Mouse (Mus musculus) MEL (cell line): ENCODE measurements around the gene Plk3. TPM values are rescaled to one million over a fixed set of nuclear protein-coding genes. Genes with fewer than 3 reads are reported as not detected.

Experiments
- DNase-seq: peaks from one replicate; pipeline ENCODE4 v3.0.0; 2011; ENCODE audit warnings: low read depth, low spot score
- H3K27ac ChIP-seq: 2 replicates; pipeline ENCODE4 v1.5.1; 2012; ENCODE audit warnings: low read depth, mild to moderate bottlenecking, control low read depth, low read length, moderate library complexity; ENCODE audit not compliant: control insufficient read depth
- H3K27me3 ChIP-seq, 2 experiments: fragments of 150-350 bp in 1 of 2; sonication (generic) in 1 of 2; 2 replicates each; pipeline ENCODE4 v1.6.1; 2012; ENCODE audit warnings: low read length in 2 of 2, mild to moderate bottlenecking in 2 of 2, improper control_type of control experiment in 1 of 2, moderate library complexity in 1 of 2; ENCODE audit not compliant: insufficient read depth in 2 of 2, control insufficient read depth in 1 of 2
- H3K36me3 ChIP-seq, 2 experiments: 2 replicates each; pipeline ENCODE4 v1.6.1; 2012 to 2014; ENCODE audit warnings: low read length in 2 of 2, improper control_type of control experiment in 1 of 2, inconsistent platforms in 1 of 2, mild to moderate bottlenecking in 1 of 2; ENCODE audit not compliant: insufficient read depth in 2 of 2, control insufficient read depth in 1 of 2
- H3K4me1 ChIP-seq, 2 experiments: fragments of 150-350 bp in 1 of 2; sonication (generic) in 1 of 2; 2 replicates each; pipeline ENCODE4 v1.6.1; 2012; ENCODE audit warnings: low read length in 2 of 2, improper control_type of control experiment in 1 of 2, mild to moderate bottlenecking in 1 of 2; ENCODE audit not compliant: insufficient read depth in 2 of 2, control insufficient read depth in 1 of 2
- H3K4me3 ChIP-seq, 2 experiments: fragments of 150-350 bp in 1 of 2; sonication (generic) in 1 of 2; 2 replicates each; pipeline ENCODE4 v1.5.1; 2012; ENCODE audit warnings: low read depth in 2 of 2, low read length in 2 of 2, mild to moderate bottlenecking in 2 of 2, moderate library complexity in 2 of 2, control low read depth in 1 of 2, improper control_type of control experiment in 1 of 2; ENCODE audit not compliant: control insufficient read depth in 1 of 2, insufficient read depth in 1 of 2
- H3K79me2 ChIP-seq: 2 replicates; pipeline ENCODE4 v1.6.1; 2012; ENCODE audit warnings: mild to moderate bottlenecking, low read length, moderate library complexity; ENCODE audit not compliant: control insufficient read depth, poor library complexity, insufficient read depth
- H3K9ac ChIP-seq: 2 replicates; pipeline ENCODE4 v1.6.1; 2012; ENCODE audit warnings: low read depth, mild to moderate bottlenecking, control low read depth, low read length, moderate library complexity; ENCODE audit not compliant: control insufficient read depth, poor library complexity, severe bottlenecking
- H3K9me3 ChIP-seq: fragments of 150-350 bp; sonication (generic); replicated peaks from 2 replicates; pipeline ENCODE4 v1.6.1; 2012; ENCODE audit warnings: mild to moderate bottlenecking, low read length, improper control_type of control experiment, moderate library complexity; ENCODE audit not compliant: insufficient read depth
- BHLHE40 ChIP-seq: IDR thresholded peaks from 2 replicates; pipeline ENCODE4 v1.6.1; 2012; ENCODE audit warnings: low read depth, mild to moderate bottlenecking, inconsistent platforms, low read length, improper control_type of control experiment, borderline replicate concordance
- CHD2 ChIP-seq: IDR thresholded peaks from 2 replicates; pipeline ENCODE4 v1.6.1; 2011; ENCODE audit warnings: low read length, improper control_type of control experiment
- CTCF ChIP-seq, 3 experiments: IDR thresholded peaks in 2 of 3; conservative IDR thresholded peaks in 1 of 3; 2 replicates each; pipeline ENCODE4 v1.5.1; 2011 to 2012; ENCODE audit warnings: low read length in 3 of 3, low read depth in 2 of 3, mild to moderate bottlenecking in 2 of 3, improper control_type of control experiment in 1 of 3, inconsistent platforms in 1 of 3, mixed read lengths in 1 of 3, moderate library complexity in 1 of 3; ENCODE audit not compliant: control insufficient read depth in 1 of 3, insufficient read depth in 1 of 3, poor library complexity in 1 of 3, severe bottlenecking in 1 of 3
- E2F4 ChIP-seq: IDR thresholded peaks from 2 replicates; pipeline ENCODE4 v1.6.1; 2011; ENCODE audit warnings: low read depth, low read length, improper control_type of control experiment, borderline replicate concordance
- EP300 ChIP-seq, 2 experiments: IDR thresholded peaks; 2 replicates each; pipeline ENCODE4 v1.6.1; 2011; ENCODE audit warnings: improper control_type of control experiment in 2 of 2, low read length in 2 of 2, low read depth in 1 of 2, mild to moderate bottlenecking in 1 of 2
- GATA1 ChIP-seq: IDR thresholded peaks from 2 replicates; pipeline ENCODE4 v1.6.1; 2011; ENCODE audit warnings: low read depth, low read length, improper control_type of control experiment
- HCFC1 ChIP-seq: IDR thresholded peaks from 2 replicates; pipeline ENCODE4 v1.6.1; 2012; ENCODE audit warnings: low read depth, mild to moderate bottlenecking, inconsistent platforms, low read length, improper control_type of control experiment, moderate library complexity
- JUND ChIP-seq: IDR thresholded peaks from 2 replicates; pipeline ENCODE4 v1.6.1; 2011; ENCODE audit warnings: low read depth, mild to moderate bottlenecking, improper control_type of control experiment, low read length
- MAFK ChIP-seq: IDR thresholded peaks from 2 replicates; pipeline ENCODE4 v1.6.1; 2011; ENCODE audit warnings: low read depth, mild to moderate bottlenecking, low read length, improper control_type of control experiment, borderline replicate concordance
- MAZ ChIP-seq: IDR thresholded peaks from 2 replicates; pipeline ENCODE4 v1.6.1; 2012; ENCODE audit warnings: low read depth, mild to moderate bottlenecking, inconsistent platforms, low read length, improper control_type of control experiment
- MEF2A ChIP-seq: IDR thresholded peaks from 2 replicates; pipeline ENCODE4 v1.6.1; 2014; ENCODE audit warnings: low read depth, mild to moderate bottlenecking, inconsistent platforms, low read length, improper control_type of control experiment; ENCODE audit not compliant: poor library complexity, insufficient replicate concordance, severe bottlenecking; ENCODE audit errors: extremely low read depth
- MXI1 ChIP-seq: IDR thresholded peaks from 2 replicates; pipeline ENCODE4 v1.6.1; 2011; ENCODE audit warnings: mild to moderate bottlenecking, low read depth, low read length, improper control_type of control experiment
- MYB ChIP-seq: IDR thresholded peaks from 2 replicates; pipeline ENCODE4 v1.6.1; 2011; ENCODE audit warnings: mild to moderate bottlenecking, low read depth, low read length, improper control_type of control experiment
- MYC ChIP-seq: IDR thresholded peaks from 2 replicates; pipeline ENCODE4 v1.6.1; 2011; ENCODE audit warnings: low read depth, mild to moderate bottlenecking, low read length, improper control_type of control experiment, moderate library complexity
- NELFE ChIP-seq: IDR thresholded peaks from 2 replicates; pipeline ENCODE4 v1.6.1; 2011; ENCODE audit warnings: low read depth, low read length, improper control_type of control experiment
- NRF1 ChIP-seq: IDR thresholded peaks from 2 replicates; pipeline ENCODE4 v1.6.1; 2014; ENCODE audit warnings: low read depth, mild to moderate bottlenecking, inconsistent platforms, low read length, improper control_type of control experiment, moderate library complexity; ENCODE audit not compliant: poor library complexity, insufficient read depth, severe bottlenecking
- POLR2A ChIP-seq, 2 experiments: IDR thresholded peaks; 2 replicates each; pipeline ENCODE4 v1.6.1; 2011 to 2012; ENCODE audit warnings: low read length in 2 of 2, mild to moderate bottlenecking in 2 of 2, control low read depth in 1 of 2, improper control_type of control experiment in 1 of 2, low read depth in 1 of 2, moderate library complexity in 1 of 2; ENCODE audit not compliant: control insufficient read depth in 1 of 2, insufficient read depth in 1 of 2, poor library complexity in 1 of 2
- RAD21 ChIP-seq: IDR thresholded peaks from 2 replicates; pipeline ENCODE4 v1.6.1; 2011; ENCODE audit warnings: mild to moderate bottlenecking, low read depth, low read length, improper control_type of control experiment
- RCOR1 ChIP-seq: IDR thresholded peaks from 2 replicates; pipeline ENCODE4 v1.6.1; 2012; ENCODE audit warnings: low read depth, mild to moderate bottlenecking, inconsistent platforms, low read length, improper control_type of control experiment
- SIN3A ChIP-seq: IDR thresholded peaks from 2 replicates; pipeline ENCODE4 v1.6.1; 2012; ENCODE audit warnings: low read length, improper control_type of control experiment, inconsistent platforms
- SMC3 ChIP-seq: IDR thresholded peaks from 2 replicates; pipeline ENCODE4 v1.6.1; 2011; ENCODE audit warnings: low read depth, low read length, improper control_type of control experiment
- TBP ChIP-seq: IDR thresholded peaks from 2 replicates; pipeline ENCODE4 v1.8.0; 2011; ENCODE audit warnings: low read depth, low read length, improper control_type of control experiment
- TCF12 ChIP-seq: IDR thresholded peaks from 2 replicates; pipeline ENCODE4 v1.6.1; 2014; ENCODE audit warnings: low read depth, mild to moderate bottlenecking, inconsistent platforms, low read length, improper control_type of control experiment, moderate library complexity
- UBTF ChIP-seq: IDR thresholded peaks from 2 replicates; pipeline ENCODE4 v1.6.1; 2012; ENCODE audit warnings: low read depth, mild to moderate bottlenecking, inconsistent platforms, low read length, improper control_type of control experiment, moderate library complexity, borderline replicate concordance; ENCODE audit not compliant: insufficient read depth
- USF1 ChIP-seq: IDR thresholded peaks from 2 replicates; pipeline ENCODE4 v1.6.1; 2014; ENCODE audit warnings: low read depth, mild to moderate bottlenecking, inconsistent platforms, low read length, improper control_type of control experiment, moderate library complexity
- USF2 ChIP-seq, 2 experiments: IDR thresholded peaks; 2 replicates each; pipeline ENCODE4 v1.6.1; 2011 to 2012; ENCODE audit warnings: improper control_type of control experiment in 2 of 2, low read length in 2 of 2, borderline replicate concordance in 1 of 2, inconsistent platforms in 1 of 2, low read depth in 1 of 2, mild to moderate bottlenecking in 1 of 2; ENCODE audit not compliant: insufficient read depth in 1 of 2
- ZC3H11A ChIP-seq: IDR thresholded peaks from 2 replicates; pipeline ENCODE4 v1.6.1; 2012; ENCODE audit warnings: low read depth, mild to moderate bottlenecking, inconsistent platforms, low read length, improper control_type of control experiment
- ZKSCAN1 ChIP-seq: IDR thresholded peaks from 2 replicates; pipeline ENCODE4 v1.6.1; 2012; ENCODE audit warnings: low read depth, mild to moderate bottlenecking, inconsistent platforms, low read length, improper control_type of control experiment, moderate library complexity
- ZMIZ1 ChIP-seq: IDR thresholded peaks from 2 replicates; pipeline ENCODE4 v1.6.1; 2012; ENCODE audit warnings: low read depth, mild to moderate bottlenecking, inconsistent platforms, low read length, improper control_type of control experiment, moderate library complexity
- ZNF384 ChIP-seq: IDR thresholded peaks from 2 replicates; pipeline ENCODE4 v1.6.1; 2012; ENCODE audit warnings: low read depth, mild to moderate bottlenecking, inconsistent platforms, low read length, improper control_type of control experiment
- polyA plus RNA-seq, 2 experiments: library from polyadenylated mRNA; stranded (reverse) in 1 of 2; unstranded in 1 of 2; fragments of >175 nt in 1 of 2; fragments of >200 nt in 1 of 2; gene quantifications; 2 replicates each; pipeline versions ENCODE4 v1.2.1 to v1.2.4; 2012; ENCODE audit warnings: low replicate concordance in 2 of 2, low read depth in 1 of 2; ENCODE audit not compliant: insufficient read length in 2 of 2, insufficient read depth in 1 of 2, missing spikeins in 1 of 2
- total RNA-seq: library from RNA; depleted of rRNA; stranded (reverse); fragments of 300-350 nt; gene quantifications from 2 replicates; pipeline ENCODE4 v1.2.3, GENCODE M21; 2012

Gene Plk3
- total and polyA plus RNA-seq, 3 experiments, result 5.3 to 13.8 TPM; not detected in 1

DNA sequence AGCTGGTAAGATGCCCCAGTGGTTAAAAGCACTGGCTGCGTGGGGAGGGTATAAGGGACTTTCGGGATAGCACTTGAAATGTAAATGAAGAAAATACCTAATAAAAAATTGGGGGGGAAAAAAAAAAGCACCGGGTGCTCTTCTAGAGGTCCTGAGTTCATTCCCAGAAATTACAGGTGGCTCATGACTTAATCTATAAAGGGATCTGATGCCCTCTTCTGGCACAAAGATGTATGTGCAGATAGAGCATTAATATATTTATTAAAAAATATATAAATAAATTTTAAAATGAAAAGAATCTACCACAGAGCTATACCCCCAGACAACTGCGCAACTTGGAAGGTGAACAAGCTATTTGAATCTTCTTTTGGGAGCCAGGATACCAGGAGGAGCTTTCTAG is 6.8 kb upstream of the Plk3 start:
- H3K79me2 ChIP-seq, result no peaks in the 10 kb centered on the region; the same call in 1 of the 2 replicates
- peaks cover 5 to 13% of the 10 kb centered on the region in 2 experiments for H3K4me1 ChIP-seq
- peak; percentile 44 for DNase-seq
- TF ChIP-seq ZNF384 (peak; percentile 47), CTCF (IDR thresholded peaks at IDR 0.05 in 2 of 3, conservative IDR thresholded peaks at IDR 0.05 in 1 of 3; ENCODE audit: control insufficient read depth in 1 of 3, insufficient read depth in 1 of 3, low read depth in 2 of 3, low read length in 3 of 3, poor library complexity in 1 of 3, severe bottlenecking in 1 of 3) (peak in 2 of 3 experiments; percentile 5 to 52; a peak in 3 of 6 replicates), MAFK (no peak), MYB (no peak), ZC3H11A (peak; percentile 28), RAD21 (peak; percentile 64), SMC3 (peak; percentile 35; the same call in 1 of the 2 replicates)
- no peak overlapping the region for H3K9ac ChIP-seq
- no peaks in the 10 kb centered on the region for H3K9me3 ChIP-seq
- peaks cover 0 to 4% of the 10 kb centered on the region in 2 experiments; a peak in 2 of 4 replicates for H3K36me3 ChIP-seq
- no peak overlapping the region for H3K27ac ChIP-seq
- no peak overlapping the region for H3K4me3 ChIP-seq
- H3K27me3 ChIP-seq, result no peaks in the 10 kb centered on the region

- H3K4me3 ChIP-seq, result peak overlapping the region; percentile 3 to 8; a peak in 2 of 4 replicates
- peaks cover 0 to 4% of the 10 kb centered on the region in 2 experiments; a peak in 2 of 4 replicates for H3K36me3 ChIP-seq
- peak overlapping the region; percentile 70 for H3K9ac ChIP-seq
- no peaks in the 10 kb centered on the region for H3K27me3 ChIP-seq
- H3K9me3 ChIP-seq, result no peaks in the 10 kb centered on the region
- H3K4me1 ChIP-seq, result peaks cover 5 to 21% of the 10 kb centered on the region in 2 experiments
- H3K79me2 ChIP-seq, result no peaks in the 10 kb centered on the region; the same call in 1 of the 2 replicates
- peak overlapping the region; percentile 55 for H3K27ac ChIP-seq
- DNase-seq, result peak; percentile 88
- TF ChIP-seq MAFK (no peak), TCF12 (no peak), JUND (no peak), HCFC1 (no peak), POLR2A (IDR thresholded peaks at IDR 0.05; ENCODE audit: control insufficient read depth in 1 of 2, insufficient read depth in 1 of 2, low read depth in 1 of 2, low read length in 2 of 2, poor library complexity in 1 of 2) (peak in 1 of 2 experiments; percentile 51; a peak in 1 of 4 replicates), E2F4 (no peak), MAZ (no peak), ZKSCAN1 (no peak), GATA1 (no peak), CTCF (IDR thresholded peaks at IDR 0.05 in 2 of 3, conservative IDR thresholded peaks at IDR 0.05 in 1 of 3; ENCODE audit: control insufficient read depth in 1 of 3, insufficient read depth in 1 of 3, low read depth in 2 of 3, low read length in 3 of 3, poor library complexity in 1 of 3, severe bottlenecking in 1 of 3) (peak; percentile 66 to 89 (median 73)), UBTF (no peak), ZNF384 (no peak), SIN3A (peak; percentile 96), BHLHE40 (no peak), MXI1 (peak; percentile 99), CHD2 (no peak), NELFE (peak; percentile 32; the same call in 1 of the 2 replicates), SMC3 (peak; percentile 78), MEF2A (no peak), USF2 (IDR thresholded peaks at IDR 0.05; ENCODE audit: borderline replicate concordance in 1 of 2, insufficient read depth in 1 of 2, low read depth in 1 of 2, low read length in 2 of 2) (peak in 1 of 2 experiments; percentile 62; a peak in 1 of 4 replicates), EP300 (IDR thresholded peaks at IDR 0.05; ENCODE audit: low read depth in 1 of 2, low read length in 2 of 2) (no peak), RCOR1 (no peak), NRF1 (no peak), TBP (peak; percentile 72), MYC (peak; percentile 100), USF1 (peak; percentile 93), ZMIZ1 (no peak)
Measured at GRCm38 (mm10) chr4:117139217-117139612, 5.5 kb upstream of the Plk3 start.
